Mouse (Mus musculus): ENCODE measurements at regions not wholly inside any gene's neighbourhood (a gene's known extent, or its start where the extent isn't known, plus 50 kb on each side); places are given as distances from the start of the nearest gene placed in this dataset.

DNA sequence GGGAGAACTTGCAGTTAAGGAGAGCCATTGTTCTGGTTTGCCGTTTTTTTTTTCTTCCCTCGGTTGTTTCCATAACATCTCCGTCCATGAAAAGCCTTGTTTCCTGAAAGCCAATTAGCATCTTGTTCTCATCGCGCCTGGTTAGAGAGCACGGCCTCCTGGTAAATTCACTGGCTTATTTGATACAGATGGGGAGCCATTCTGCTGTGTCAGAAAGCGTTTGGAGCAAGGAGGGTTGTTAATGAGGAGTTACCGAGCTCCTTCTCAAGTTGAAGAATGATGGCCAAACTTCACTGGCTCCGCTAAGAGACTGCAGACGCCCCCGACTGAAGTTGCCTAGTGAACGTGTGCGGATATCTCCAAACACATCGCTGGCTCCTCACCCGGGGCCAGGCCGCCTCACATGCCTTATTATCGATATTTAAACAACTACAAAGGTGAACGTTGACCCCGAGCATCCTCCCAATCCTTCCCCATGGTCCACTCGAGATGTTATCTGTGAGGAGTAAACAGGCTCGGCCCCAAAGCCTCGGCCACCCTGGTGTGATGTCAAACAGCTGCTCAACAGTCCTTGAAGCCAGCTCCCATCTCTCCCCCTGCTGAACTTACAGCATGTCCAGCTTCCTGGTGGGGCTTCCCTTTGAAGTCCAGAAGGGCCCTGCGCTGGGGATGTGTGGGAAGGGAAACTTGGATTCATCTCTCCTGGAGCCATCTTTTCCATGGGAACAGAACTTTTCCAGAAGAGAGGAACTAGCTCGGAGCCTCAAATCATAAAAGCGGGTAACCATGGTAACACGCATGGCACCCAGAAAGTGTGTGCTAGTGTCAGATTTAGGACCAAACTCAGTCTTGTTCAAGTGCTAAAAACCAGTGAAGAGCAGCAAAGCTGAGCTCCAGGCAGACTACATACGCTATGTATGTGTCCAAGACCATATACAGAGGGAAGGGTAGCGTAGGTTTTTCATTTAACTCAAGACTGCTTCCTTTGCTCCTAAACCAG is 190.0 kb upstream of the Tbx3 start:
- peak in 1 of 2 experiments; percentile 31 for DNase-seq (ENCODE audit: low spot score in 2 of 2)

DNA sequence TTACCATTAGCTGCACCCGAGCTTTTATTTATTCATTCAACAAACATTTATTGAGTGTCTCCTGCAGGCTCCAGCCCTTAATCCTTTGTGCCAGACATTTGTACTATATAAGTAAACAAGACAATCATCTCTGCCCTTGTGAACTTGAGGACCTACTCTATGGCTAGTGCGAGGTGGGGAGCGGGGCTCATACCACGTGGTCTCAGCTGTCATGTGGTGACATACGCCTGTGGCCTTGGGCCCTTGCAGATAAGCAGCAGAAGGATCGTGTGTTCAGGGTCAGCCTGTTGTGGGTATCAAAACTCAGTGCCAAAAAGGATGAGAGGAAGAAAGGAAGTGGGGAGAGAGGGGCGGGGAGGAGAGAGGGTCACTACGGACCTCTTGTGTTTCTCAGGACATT is 186.8 kb upstream of the Tbx3 start:
- DNase-seq (ENCODE audit: low spot score in 2 of 2) = no peak

DNA sequence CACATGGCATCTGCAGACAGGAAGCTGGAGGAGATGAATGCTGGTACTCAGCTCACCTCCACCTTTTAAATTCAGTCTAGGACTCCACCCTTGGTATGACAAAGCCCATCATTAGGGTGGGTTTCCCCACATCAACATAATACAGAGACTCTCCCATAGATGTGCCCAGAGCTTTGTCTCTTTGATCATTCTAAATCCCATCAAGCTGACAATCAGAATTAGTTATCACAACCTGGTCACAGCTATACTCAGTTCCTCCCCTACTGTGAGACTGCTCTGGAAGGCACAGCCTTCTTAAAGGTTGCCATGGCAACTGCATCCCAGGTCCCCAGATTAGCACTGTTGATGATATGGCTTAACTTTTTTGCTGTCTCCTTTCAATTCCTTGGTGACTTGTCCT is 184.3 kb upstream of the Tbx3 start:
- DNase-seq (ENCODE audit: low spot score in 2 of 2) = no peak

DNA sequence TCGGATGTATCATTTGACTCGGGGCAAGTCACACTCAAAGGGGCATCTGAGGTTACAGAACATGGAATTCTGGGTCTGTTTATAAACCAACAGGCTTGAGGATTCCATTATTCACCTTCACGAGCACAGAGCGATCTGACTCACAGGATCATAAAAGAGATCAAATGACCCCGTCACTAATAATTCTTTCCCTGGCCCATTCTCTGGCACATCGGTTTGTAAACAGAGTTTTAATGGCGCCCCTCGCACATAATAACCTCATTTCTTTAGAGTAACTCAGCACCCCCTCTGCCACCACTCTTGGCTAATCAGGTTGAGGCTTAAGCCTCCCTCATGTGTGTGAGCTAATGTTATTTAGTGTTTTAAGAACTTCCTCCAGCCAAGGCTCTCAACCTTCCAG is 183.3 kb upstream of the Tbx3 start:
- no peak for DNase-seq (ENCODE audit: low spot score in 2 of 2)

DNA sequence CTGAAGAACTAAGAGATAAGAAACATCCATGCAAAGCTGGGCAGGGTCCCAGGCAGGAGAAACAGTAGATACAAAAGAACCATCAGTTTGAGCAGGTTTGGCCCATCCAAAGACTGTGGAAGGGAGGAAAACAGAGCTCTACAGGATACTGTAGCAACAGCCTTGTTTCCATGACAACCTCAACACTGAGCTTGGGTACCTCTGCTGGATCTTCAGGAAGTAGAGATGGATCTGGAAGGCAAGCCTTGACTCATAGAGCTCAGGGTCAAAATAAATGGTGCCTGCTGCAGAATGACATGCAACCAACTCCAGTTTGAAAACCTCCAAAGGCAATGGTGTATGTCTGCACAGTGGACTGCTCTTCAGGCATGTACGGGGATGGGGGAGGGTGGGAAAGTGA is 173.0 kb upstream of the Tbx3 start:
- peak in 1 of 2 experiments; percentile 7 for DNase-seq (ENCODE audit: low spot score in 2 of 2)

GRCm38 (mm10) chr5:119498431-119498830 is 172.0 kb upstream of the Tbx3 start:
- DNase-seq (ENCODE audit: low spot score in 2 of 2) = no peak

GRCm38 (mm10) chr5:119507709-119508108 is 162.8 kb upstream of the Tbx3 start:
- DNase-seq (ENCODE audit: low spot score in 2 of 2) = no peak

- no peak for DNase-seq (ENCODE audit: low spot score in 2 of 2)
Measured at GRCm38 (mm10) chr5:119518506-119519252, 151.8 kb upstream of the Tbx3 start.

- DNase-seq (ENCODE audit: low spot score in 2 of 2) = no peak
Measured at GRCm38 (mm10) chr5:119524171-119524570, 146.3 kb upstream of the Tbx3 start.

DNA sequence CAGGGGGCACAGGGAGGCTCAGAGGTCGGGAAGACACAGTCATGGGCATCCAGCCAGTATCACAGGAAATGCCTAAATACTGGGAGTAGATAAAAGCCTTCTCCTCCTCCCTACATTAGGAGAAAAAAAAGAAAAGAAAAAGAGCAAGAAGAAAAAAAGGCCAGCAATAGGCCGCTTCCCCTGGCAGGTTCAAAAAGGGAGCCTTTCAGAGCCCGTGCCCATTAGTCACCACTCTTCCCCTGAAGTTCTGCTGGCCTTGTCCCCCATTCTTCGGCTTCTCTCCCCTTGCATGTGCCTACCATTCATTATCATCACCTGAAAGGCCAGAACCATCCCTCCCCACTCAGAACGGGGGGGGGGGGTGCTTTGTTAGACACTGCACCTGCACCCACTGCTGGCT is 144.5 kb upstream of the Tbx3 start:
- DNase-seq (ENCODE audit: low spot score in 2 of 2) = no peak

DNA sequence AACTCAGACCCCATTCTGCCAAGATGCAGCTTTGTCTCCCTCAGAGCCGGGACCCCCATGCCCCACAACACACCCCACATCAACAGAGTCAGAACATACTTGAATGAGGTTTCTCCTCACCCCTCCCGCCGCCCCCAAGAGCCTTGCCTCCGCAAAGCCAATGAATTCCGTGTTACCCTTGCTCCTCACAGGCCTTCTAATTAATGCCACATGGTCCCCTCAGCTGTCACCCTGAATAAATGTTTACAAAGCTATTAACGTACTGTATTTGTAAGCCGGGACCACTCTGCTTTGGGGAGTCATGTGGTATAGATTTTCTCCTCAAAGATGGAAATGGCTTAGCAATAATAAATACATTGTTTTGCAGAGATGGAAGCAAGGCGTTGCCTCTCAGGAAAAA is 140.5 kb upstream of the Tbx3 start:
- no peak for DNase-seq (ENCODE audit: low spot score in 2 of 2)

- no peak for DNase-seq (ENCODE audit: low spot score in 2 of 2)
Measured at GRCm38 (mm10) chr5:119534946-119535345, 135.5 kb upstream of the Tbx3 start.

- no peak for DNase-seq (ENCODE audit: low spot score in 2 of 2)
Measured at GRCm38 (mm10) chr5:119542836-119543235, 127.6 kb upstream of the Tbx3 start.

DNA sequence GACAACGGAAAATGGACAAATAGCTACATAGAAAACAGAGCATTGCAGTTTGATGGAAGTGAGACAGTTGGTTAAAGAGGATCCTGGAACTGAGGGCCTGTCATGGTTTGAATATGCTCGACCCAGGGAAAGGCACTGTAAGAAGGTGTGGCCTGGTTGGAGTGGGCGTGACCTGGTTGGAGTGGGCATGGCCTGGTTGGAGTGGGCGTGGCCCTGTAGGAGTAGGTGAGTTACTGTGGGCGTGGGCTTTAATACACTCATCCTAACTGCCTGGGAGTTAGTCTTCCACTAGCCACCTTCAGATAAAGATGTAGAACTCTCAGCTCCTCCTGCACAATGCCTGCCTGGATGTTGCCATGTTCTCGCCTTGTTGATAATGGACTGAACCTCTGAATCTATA is 126.8 kb upstream of the Tbx3 start:
- DNase-seq (ENCODE audit: low spot score in 2 of 2) = no peak

DNA sequence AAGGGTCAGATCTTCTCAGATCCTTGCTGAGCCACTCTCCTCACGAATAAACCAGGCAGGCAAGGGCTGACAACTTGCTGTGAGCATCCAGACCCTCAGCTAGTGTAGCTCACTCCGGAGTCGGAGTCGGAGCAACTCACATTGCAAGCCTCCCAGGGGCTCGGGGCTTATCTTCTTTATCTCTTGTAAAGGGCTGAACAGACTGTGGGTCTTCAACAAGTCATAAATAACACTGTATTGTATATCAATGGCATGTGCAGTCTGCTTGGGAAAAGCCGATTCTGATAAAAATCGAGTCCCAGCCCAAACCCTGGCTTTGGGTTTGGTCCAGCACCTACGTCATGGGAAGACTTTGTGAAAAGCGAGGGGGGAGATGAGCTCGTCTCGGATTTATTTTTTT is 125.8 kb upstream of the Tbx3 start:
- no peak for DNase-seq (ENCODE audit: low spot score in 2 of 2)

DNA sequence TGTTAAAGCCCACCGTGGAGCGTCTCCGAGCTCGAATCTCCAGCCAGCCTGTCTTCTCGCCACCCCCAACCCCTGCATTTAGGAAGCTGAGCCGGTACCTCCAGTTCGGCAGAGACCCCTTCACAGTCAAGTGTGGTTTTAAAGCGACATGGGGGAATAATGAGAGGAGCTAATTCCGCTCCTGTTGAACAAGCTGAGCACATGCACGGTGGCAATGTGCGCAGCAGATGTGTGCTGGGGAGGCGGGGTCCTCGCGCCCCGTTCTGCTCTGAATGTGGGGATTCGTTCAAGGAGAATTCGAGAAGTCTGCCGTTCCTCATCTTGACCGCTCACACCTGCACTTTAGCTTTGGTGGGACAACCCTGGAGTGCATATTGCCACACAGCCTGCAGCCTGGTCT is 123.4 kb upstream of the Tbx3 start:
- no peak for DNase-seq (ENCODE audit: low spot score in 2 of 2)

- DNase-seq (ENCODE audit: low spot score in 2 of 2) = no peak
Measured at GRCm38 (mm10) chr5:119550916-119551315, 119.6 kb upstream of the Tbx3 start.

DNA sequence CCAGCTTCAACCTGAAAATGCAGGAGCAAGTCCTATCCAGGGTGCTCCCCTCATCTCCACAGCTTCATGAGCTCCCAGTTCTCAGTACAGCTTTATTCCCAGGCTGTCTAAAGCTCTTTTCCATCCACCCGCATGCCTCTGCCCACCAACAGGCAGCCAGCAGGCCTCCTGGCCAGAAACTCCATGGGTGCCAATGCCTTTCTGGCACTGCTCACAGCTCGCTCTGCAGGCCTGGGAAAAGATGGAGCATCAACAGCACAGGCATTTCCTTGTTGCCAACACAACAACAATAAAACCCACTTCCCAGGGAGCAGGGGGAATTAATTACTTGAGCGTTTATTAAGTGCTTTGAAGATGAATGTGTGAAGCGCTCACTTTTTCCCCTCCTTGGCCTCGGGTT is 117.0 kb upstream of the Tbx3 start:
- peak; percentile 25 to 33 for DNase-seq (ENCODE audit: low spot score in 2 of 2)

DNA sequence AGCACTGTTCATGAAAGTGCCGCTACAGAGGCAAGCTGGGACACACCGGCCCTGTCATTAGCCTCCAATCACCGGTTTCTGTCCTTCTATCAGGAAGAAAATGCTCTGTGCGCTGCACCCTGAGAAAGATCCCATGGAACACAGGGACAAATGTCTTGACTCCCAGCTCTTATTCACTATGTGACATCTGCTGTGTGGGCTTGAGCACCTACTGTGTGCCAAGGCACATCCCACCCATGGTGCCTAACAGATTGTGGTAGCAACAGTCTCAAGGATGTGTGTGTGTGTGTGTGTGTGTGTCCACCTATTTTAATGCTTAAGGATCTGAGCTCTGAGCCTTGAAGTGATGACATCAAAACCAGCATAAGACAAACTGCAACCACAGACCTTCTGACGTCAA is 113.4 kb upstream of the Tbx3 start:
- peak in 1 of 2 experiments; percentile 12 for DNase-seq (ENCODE audit: low spot score in 2 of 2)

DNA sequence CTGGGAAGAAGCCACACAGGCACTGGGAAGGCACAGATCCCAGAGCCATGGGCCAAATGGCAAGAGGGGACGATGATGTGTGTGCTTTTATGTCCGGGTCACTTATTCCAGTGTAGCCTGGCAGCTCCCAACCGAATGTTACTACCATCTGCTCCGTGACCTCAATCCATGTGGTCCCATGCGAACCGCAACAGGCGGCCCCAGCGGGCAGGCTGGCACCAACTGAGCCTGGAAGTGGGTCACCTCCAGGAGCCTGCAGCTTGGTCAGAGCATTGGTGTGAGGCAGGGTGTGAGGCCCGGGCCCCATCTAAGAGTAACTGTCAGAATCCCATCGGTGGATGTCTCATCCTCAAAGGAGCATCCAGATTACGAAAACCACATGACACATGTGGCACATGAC is 110.8 kb upstream of the Tbx3 start:
- no peak for DNase-seq (ENCODE audit: low spot score in 2 of 2)

GRCm38 (mm10) chr5:119560392-119560791 is 110.1 kb upstream of the Tbx3 start:
- DNase-seq (ENCODE audit: low spot score in 2 of 2) = no peak

DNA sequence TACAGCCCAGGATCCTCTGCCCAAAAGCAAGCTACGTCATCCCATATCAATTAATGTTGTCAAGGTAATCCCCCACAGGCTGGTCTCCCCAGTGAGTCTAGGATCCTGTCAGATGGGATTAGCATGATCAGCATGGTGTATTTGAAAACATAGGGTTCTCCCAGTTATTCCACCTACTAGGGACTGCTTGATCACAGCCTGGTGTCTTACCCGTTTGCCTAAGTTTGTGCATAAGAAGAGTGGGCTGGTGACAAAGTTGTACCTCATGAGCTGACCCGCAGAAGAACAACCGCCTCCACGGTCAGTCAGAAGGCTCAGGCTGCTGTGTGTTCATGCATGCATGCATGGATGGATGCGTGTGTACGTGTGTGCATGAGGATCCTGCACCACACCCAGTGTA is 108.9 kb upstream of the Tbx3 start:
- no peak for DNase-seq (ENCODE audit: low spot score in 2 of 2)
